Mouse (Mus musculus) CD8-positive naive resting alpha-beta T cell, adult 2 months (primary cell): ENCODE data around the gene Actr2.
A peak's percentile ranks its signal among the peaks of the same experiment; 100 is the strongest.
"Not testable (repeated sequence)": the region's sequence is repeated elsewhere in the genome, so short reads cannot be mapped to it uniquely, and the experiment has no call there.

Source experiments
- DNase-seq, 2 experiments: peaks; one replicate each; pipeline ENCODE4 v3.0.0; 2022; ENCODE audit warnings: low read depth in 2 of 2, low spot score in 2 of 2

The Actr2 gene

GRCm38 (mm10) chr11:20116701-20117100 is 4.0 kb upstream of the Actr2 start:
- no peak for DNase-seq

- no peak for DNase-seq
Observed at GRCm38 (mm10) chr11:20116030-20116551, 3.4 kb upstream of the Actr2 start.

- DNase-seq: peak; percentile 70 to 72
Observed at GRCm38 (mm10) chr11:20112006-20112740, 540 bp downstream of the Actr2 start.

- no peak for DNase-seq
Observed at GRCm38 (mm10) chr11:20108151-20108550, 4.6 kb downstream of the Actr2 start.

- DNase-seq: peak; percentile 29 to 43
Observed at GRCm38 (mm10) chr11:20107683-20108082, 5.0 kb downstream of the Actr2 start.

GRCm38 (mm10) chr11:20106946-20107345 is 5.8 kb downstream of the Actr2 start:
- no peak for DNase-seq

GRCm38 (mm10) chr11:20103949-20104348 is 8.8 kb downstream of the Actr2 start:
- no peak for DNase-seq

GRCm38 (mm10) chr11:20086306-20086705 is 26.4 kb downstream of the Actr2 start:
- no peak for DNase-seq

GRCm38 (mm10) chr11:20085635-20086034 is 27.1 kb downstream of the Actr2 start:
- no peak for DNase-seq

- DNase-seq: no peak
Observed at GRCm38 (mm10) chr11:20075415-20075814, 37.3 kb downstream of the Actr2 start.

- DNase-seq: no peak
Observed at GRCm38 (mm10) chr11:20072826-20073225, 39.9 kb downstream of the Actr2 start.

GRCm38 (mm10) chr11:20072174-20072573 is 40.5 kb downstream of the Actr2 start:
- no peak for DNase-seq

- DNase-seq: no peak
Observed at GRCm38 (mm10) chr11:20068346-20069004, 44.2 kb downstream of the Actr2 start.

GRCm38 (mm10) chr11:20067521-20067920 is 45.2 kb downstream of the Actr2 start:
- no peak for DNase-seq

GRCm38 (mm10) chr11:20066106-20066505 is 46.6 kb downstream of the Actr2 start:
- no peak for DNase-seq

GRCm38 (mm10) chr11:20064926-20065325 is 47.8 kb downstream of the Actr2 start:
- no peak for DNase-seq

- not testable (repeated sequence) for DNase-seq
Observed at GRCm38 (mm10) chr11:20064086-20064485, 48.6 kb downstream of the Actr2 start.

- DNase-seq: not testable (repeated sequence)
Observed at GRCm38 (mm10) chr11:20062801-20063200, 49.9 kb downstream of the Actr2 start.

GRCm38 (mm10) chr11:20059736-20060135 is 53.0 kb downstream of the Actr2 start:
- DNase-seq: no peak

GRCm38 (mm10) chr11:20057429-20057828 is 55.3 kb downstream of the Actr2 start:
- no peak for DNase-seq

GRCm38 (mm10) chr11:20056168-20056567 is 56.5 kb downstream of the Actr2 start:
- no peak for DNase-seq

- DNase-seq: no peak
Observed at GRCm38 (mm10) chr11:20054617-20055016, 58.1 kb downstream of the Actr2 start.
